Comparison of ENCODE assay signal across 18 mouse cellular contexts in the genomic region with DNA sequence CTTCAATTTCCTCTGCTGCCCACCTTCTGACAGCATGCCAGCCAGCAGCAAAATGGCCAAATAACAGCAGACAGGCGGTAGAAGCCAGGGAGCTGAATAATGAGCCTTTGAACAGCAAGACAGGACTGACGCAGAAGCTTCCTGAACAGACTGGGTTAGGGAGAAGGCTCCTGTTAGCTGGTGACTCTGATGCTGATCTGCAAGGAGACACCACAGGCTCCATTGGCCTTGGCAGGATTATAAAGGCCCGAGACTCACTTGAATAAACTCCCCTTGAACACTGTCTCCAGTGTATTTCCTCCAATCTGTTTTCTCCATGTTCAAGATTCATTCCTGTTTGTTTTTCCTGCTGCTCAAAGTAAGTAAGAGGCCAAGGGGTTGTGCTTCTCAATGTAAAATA.
DNase-seq lines count a peak whose midpoint lies in the region; ATAC-seq lines count a peak whose summit lies in the region.
"Had no signal": no experiment of that assay in that cellular context is flagged by ENCODE, and none has a peak within 500 bp of the region (broad histone marks: within the 10 kb centered on the region; RNA-seq: fewer than 3 reads in every experiment).

No protein-coding gene starts in this region.

- peak; percentile 20 to 27 for DNase-seq in cerebellum, postnatal 14 days
- no peak for DNase-seq in cerebellum, postnatal 25 days
- DNase-seq in kidney, adult 8-10 months = no peak
- DNase-seq in right cerebral cortex, postnatal 10 days (ENCODE audit: low spot score in 2 of 2) = peak; percentile 23 to 36
- no peak for DNase-seq in right cerebral cortex, postnatal 4 days
- DNase-seq in urinary bladder, postnatal 36 days (ENCODE audit: low spot score in 2 of 2) = no peak
- DNase-seq: adrenal gland, adult 8-10 months; gastrocnemius, adult 2 months; heart, adult 2 months; lung, adult 2 months; thymus, postnatal 14 days had no signal

- H3K9me3 ChIP-seq in kidney, embryonic 14.5 days (ENCODE audit: control insufficient read depth, low read length) = no peaks in the 10 kb centered on the region
- H3K9me3 ChIP-seq: limb, embryonic 15.5 days; neural tube, embryonic 12.5 days; stomach, embryonic 15.5 days had no signal

- no peaks in the 10 kb centered on the region for H3K36me3 ChIP-seq in kidney, embryonic 14.5 days (ENCODE audit: control insufficient read depth, insufficient read depth, low read length)
- H3K36me3 ChIP-seq: limb, embryonic 15.5 days; neural tube, embryonic 12.5 days; stomach, embryonic 15.5 days had no signal

- H3K4me3 ChIP-seq in kidney, embryonic 14.5 days (ENCODE audit: low read length) = no peak overlapping the region
- H3K4me3 ChIP-seq: gastrocnemius, adult 2 months; heart, adult 2 months; layer of hippocampus, adult 2 months; limb, embryonic 15.5 days; neural tube, embryonic 12.5 days; stomach, embryonic 15.5 days had no signal

- H3K4me1 ChIP-seq in kidney, embryonic 14.5 days (ENCODE audit: control insufficient read depth, insufficient read depth, low read length) = no peaks in the 10 kb centered on the region
- H3K4me1 ChIP-seq: limb, embryonic 15.5 days; neural tube, embryonic 12.5 days; stomach, embryonic 15.5 days had no signal

- H3K27me3 ChIP-seq in kidney, embryonic 14.5 days (ENCODE audit: control insufficient read depth, insufficient read depth, low read length) = no peaks in the 10 kb centered on the region
- H3K27me3 ChIP-seq: limb, embryonic 15.5 days; neural tube, embryonic 12.5 days; stomach, embryonic 15.5 days had no signal

- ATAC-seq in kidney, embryonic 14.5 days (ENCODE audit: low FRiP score, low TSS enrichment) = peak; percentile 64; the same call in 1 of the 2 replicates
- no peak for ATAC-seq in inflammation-experienced regulatory T-cells, adult 6 months
- ATAC-seq: intestine, embryonic 16.5 days had no signal

- no peak overlapping the region for H3K27ac ChIP-seq in kidney, embryonic 14.5 days (ENCODE audit: low read depth, low read length)
- H3K27ac ChIP-seq: gastrocnemius, adult 2 months; heart, adult 2 months; layer of hippocampus, adult 2 months; limb, embryonic 15.5 days; neural tube, embryonic 12.5 days; stomach, embryonic 15.5 days had no signal

- 40% methylated on average over 3 of the region's 3 CpGs for WGBS in kidney, embryonic 14.5 days

- no peak overlapping the region for H3K9ac ChIP-seq in kidney, embryonic 14.5 days (ENCODE audit: low read depth, low read length)
- H3K9ac ChIP-seq: limb, embryonic 15.5 days; neural tube, embryonic 12.5 days; stomach, embryonic 15.5 days had no signal

- H3K4me2 ChIP-seq in kidney, embryonic 14.5 days (replicated peaks; ENCODE audit: low read depth, low read length) = no peak overlapping the region
- H3K4me2 ChIP-seq: limb, embryonic 15.5 days; neural tube, embryonic 12.5 days; stomach, embryonic 15.5 days had no signal

Comparison
In these comparisons a context has a peak if more than half of its experiments do, and no peak if none do; other contexts are left out.
1. DNase-seq: peak in cerebellum, postnatal 14 days (2 of 2) and right cerebral cortex, postnatal 10 days (2 of 2); none in cerebellum, postnatal 25 days (0 of 2), kidney, adult 8-10 months (0 of 2), right cerebral cortex, postnatal 4 days (single experiment) and urinary bladder, postnatal 36 days (0 of 2).